Mouse (Mus musculus) urinary bladder, postnatal 25 days (tissue): ENCODE measurements at regions not wholly inside any gene's neighbourhood (a gene's known extent, or its start where the extent isn't known, plus 50 kb on each side); places are given as distances from the start of the nearest gene placed in this dataset.
"Not testable (repeated sequence)": the region's sequence is repeated elsewhere in the genome, so short reads cannot be mapped to it uniquely, and the experiment has no call there.

ENCODE experiments used
- DNase-seq: peaks from one replicate; pipeline ENCODE4 v3.0.0; 2022; ENCODE audit warnings: low spot score

DNA sequence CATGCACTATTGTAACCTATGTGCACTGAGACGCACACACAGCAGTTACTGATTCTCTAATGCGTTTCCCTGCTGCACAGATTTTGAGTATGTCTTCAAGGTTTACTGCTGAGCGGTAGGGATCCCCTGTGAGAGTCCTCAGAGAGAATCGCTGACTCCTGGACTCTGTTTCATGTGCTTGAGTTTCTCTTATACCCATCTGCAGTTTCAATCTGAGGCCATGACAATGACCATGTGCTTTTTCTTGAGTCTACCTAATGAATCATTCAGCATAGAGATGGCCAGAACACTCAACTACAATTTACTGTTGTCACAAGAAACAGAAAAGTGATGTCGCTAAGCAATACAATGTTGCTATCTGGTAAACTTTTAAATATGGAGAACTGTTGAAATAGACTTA is 110.8 kb upstream of the Gm5148 start:
- no peak for DNase-seq

DNA sequence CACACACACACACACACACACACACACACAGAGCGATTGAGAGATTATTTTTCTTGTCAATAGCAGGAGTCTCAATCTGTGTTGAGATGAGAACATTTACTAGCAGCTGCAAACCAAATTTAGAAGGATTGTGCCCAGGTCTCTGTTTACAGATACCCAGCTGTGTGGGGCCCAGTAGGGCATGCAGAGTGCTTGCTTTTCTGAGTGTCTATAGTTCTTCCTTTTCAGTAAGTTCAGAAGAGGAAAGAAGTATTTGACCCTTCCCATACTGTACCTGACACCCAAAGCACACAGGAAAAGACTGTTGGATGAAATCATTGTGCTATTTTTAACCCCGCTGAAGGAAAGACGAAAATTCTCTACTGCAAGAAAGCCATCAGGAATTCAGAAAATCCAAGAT is 110.3 kb upstream of the Gm5148 start:
- DNase-seq: no peak

DNA sequence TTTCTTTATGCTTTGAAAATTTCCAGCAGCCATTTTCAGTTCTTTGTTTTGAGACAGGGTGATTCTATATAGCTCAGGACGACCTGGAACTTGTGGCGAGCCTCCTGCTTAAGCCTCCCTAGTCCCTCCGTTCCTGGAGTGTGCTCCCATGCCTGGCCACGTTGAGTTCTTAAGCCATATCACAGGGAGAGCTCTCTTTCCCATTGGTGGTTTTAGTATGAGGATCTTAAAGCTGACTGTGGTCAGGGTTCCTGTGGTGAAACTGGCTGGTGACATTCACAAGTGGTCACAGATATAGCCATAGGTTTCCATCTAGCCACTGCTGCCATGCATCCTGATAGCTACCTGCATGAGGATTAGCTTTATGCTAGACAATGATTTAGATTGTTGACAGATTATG is 109.1 kb upstream of the Gm5148 start:
- DNase-seq: no peak

DNA sequence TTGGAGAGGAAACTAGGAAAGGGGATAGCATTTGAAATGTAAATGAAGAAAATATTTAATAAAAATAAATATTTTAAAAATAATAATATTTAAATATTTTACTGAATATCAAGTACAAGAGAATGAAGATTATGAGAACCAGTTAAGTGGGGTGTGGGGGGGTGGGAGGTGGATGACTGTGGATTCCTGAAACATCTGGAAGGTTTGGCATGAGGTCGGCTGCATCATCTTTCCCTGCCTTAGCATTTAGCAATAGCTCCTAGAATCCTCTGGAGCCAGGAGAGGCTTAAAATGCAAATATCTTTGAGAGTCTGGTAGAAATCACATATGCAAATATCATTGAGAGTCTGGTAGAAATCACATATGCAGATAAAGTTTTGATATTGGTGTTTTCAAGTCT is 103.3 kb upstream of the Gm5148 start:
- no peak for DNase-seq

DNA sequence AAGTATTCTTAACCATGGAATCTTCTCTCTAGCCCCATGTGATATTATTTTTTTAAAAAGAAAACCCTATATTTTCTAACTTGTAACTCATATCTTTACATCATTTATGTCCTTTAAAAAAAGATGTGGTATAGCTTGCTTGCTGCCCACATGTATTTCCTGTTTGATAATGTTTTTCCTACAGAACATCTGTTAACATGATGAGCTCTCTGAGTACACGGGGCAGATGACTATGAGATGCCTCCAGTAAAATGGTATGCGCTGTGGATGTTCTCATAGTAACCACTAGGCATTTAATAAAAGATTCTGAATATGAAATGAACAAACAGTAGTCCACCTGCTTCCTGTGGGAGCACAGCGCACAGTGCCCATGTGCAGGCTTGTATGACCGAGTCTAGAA is 101.3 kb upstream of the Gm5148 start:
- no peak for DNase-seq

DNA sequence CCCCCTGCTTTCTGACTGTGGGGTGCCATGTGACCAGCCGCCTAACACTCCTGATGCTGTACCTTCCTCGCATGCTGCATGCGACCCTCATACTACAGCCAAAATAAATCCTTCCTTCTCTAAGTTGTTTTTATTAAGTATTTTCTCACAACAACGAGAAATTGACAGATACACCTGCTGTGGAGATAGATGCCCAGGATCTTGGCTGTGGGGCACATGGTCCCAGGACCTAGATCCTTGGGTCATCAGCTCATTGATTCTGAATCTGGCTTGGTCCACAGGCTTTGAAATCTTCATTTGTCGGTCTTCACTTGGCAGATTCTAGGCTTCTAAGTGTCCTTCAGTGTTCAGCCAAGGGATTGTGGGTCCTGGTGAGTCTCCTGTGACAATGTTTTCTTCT is 100.4 kb upstream of the Gm5148 start:
- DNase-seq: no peak

DNA sequence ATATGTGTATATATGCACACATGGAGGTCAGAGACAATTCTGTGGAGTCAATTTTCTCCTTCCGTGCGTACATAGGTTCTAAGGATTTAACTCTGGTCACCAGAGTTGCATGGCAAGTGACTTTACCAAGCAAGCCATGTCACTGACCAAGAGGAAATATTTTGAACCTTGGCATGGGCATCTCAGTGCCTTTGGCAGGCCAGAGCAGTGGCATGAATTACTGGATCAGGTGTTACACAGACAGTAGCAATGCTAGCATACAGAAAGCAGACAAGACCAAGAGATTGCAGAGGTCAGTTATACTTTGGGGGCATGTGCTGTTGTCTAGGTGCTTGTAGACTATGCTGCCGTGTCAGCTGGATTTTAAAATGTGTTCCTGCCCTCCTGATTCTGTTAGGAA is 95.2 kb upstream of the Gm5148 start:
- no peak for DNase-seq

DNA sequence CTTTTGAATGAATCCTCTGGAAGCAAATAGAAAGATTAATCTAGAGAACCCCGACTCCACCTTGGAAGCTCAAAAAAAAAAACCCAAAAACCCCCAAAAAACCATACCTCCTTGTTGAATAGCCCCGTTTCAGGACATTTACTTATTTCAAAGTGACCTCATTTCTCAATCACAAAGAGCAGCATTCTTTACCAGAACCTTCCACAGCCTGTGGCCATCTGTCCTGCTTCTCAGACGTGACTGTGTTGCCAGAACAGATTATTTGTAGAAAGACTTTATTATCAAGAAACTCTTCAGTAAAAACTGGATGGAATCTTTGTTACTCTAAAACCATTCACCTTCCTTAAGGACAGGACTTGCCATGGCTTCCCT is 93.1 kb upstream of the Gm5148 start:
- DNase-seq: no peak

DNA sequence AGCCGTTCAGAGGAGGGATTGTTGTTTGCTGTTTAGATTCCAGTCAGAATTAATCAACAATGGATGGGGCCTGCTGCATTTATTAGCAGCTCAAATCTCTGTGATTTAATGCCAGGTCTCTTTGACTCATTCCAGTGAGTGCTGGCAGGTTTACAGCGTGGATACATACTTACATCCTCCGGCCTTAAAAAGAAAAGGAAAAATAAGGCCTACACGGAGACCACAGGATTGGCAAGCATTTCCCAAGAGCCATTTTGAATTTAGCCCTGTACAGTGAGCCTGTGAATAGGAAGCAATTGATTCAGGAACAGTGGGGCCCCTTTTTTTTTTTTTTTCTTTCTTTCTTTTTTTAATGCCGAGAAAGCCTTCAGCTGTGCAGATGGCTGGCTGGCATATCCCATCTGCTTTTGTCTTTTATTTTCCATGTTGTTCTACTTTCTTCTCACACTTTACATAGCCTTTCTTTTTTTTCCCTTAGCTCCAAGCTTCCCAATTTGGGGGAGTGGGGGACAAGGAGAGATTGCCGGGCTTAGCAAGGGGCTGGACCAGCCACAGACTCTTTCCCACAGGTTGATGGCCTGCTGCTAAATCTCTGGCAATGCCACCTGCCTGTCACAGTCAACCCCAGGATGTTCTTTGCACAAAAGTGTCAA is 92.6 kb upstream of the Gm5148 start:
- no peak for DNase-seq

DNA sequence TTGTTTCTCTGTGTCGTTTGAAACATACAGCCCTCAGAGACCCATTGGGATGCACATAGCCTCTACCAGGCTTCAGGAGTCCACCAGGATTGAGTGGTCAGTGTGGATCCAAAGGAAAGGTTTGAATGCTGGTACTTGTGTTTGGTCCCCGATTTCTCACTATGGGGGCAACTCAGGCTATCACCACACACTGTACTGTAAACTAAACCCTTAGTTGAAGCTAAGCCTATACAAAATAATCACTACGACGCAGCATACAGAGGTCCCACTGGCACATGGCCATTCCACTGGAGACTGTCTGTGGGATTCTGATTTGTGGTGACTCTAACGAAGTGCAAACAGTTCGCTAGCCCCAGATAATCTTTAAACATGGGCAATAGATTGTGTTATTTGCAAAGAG is 91.5 kb upstream of the Gm5148 start:
- no peak for DNase-seq

DNA sequence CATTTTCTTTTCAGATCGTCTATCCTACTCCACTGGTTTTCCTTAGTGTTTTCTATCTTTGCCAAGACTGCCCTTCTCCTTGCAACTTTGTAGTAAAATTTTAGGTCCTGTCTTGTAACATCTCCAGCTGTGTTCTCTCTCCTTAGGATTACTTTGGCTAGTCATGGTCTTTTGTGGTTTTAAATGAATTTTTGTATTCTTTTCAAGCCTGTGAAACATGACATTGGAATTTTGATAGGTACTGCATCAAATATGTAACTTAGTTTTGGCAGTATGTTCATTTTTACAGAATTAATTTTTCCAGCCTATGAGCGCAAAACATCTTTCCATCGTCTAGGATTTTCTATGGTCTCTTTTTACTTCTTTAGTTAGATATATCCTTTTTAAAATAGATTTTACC is 88.6 kb upstream of the Gm5148 start:
- DNase-seq: no peak

DNA sequence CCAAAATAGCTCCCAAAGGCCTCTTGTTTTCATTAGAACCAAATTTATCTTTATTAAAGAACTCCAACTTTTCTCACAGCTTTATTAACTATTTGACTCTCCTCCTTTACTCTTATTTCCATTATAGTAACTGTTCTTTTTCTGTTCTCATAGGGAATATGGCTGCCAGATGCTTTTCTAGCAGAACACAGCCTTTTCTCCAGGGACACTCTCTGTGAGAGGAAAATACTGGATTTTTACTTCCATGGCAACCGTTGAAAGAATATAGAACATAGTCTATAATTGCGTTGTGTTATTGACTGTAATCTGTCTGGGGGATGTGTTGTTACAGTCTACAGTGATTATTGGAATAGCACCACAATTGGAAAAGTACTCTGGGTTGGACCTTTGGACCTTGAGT is 87.1 kb upstream of the Gm5148 start:
- DNase-seq: no peak

DNA sequence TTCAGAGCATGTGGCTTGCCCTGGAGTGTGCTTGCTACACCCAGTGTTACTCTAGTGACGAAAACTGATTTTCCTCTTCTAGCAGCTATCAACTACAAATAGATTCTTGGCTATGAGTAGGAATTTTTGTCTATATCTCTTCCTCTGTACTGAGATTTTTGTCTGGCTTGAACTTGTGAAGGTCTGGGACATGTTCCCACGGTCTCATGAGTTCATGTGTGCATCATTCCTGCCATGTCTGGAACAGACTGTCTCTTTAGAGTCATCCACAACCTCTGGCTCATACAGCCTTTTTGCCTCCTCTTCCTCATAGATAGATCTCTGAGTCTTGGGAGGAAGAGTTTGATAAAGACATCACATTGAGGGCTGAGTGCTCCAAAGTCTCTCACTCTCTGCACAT is 86.5 kb upstream of the Gm5148 start:
- DNase-seq: no peak

DNA sequence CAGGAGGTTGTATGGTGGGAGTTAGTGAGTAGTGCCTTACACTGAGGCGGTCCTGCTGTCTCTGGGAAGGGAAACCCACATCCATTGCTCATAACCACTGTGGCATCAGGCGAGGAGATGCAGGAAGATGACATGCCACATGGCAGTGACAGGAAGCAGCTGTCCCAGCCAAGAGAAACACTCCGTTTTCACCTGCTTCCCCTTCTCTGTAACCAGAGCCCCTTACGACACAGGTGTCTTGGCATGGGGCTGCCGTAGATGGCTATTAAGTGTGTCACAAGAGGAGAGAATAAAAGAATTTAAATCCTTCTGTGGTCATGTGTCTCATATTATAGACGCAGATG is 81.5 kb upstream of the Gm5148 start:
- no peak for DNase-seq

DNA sequence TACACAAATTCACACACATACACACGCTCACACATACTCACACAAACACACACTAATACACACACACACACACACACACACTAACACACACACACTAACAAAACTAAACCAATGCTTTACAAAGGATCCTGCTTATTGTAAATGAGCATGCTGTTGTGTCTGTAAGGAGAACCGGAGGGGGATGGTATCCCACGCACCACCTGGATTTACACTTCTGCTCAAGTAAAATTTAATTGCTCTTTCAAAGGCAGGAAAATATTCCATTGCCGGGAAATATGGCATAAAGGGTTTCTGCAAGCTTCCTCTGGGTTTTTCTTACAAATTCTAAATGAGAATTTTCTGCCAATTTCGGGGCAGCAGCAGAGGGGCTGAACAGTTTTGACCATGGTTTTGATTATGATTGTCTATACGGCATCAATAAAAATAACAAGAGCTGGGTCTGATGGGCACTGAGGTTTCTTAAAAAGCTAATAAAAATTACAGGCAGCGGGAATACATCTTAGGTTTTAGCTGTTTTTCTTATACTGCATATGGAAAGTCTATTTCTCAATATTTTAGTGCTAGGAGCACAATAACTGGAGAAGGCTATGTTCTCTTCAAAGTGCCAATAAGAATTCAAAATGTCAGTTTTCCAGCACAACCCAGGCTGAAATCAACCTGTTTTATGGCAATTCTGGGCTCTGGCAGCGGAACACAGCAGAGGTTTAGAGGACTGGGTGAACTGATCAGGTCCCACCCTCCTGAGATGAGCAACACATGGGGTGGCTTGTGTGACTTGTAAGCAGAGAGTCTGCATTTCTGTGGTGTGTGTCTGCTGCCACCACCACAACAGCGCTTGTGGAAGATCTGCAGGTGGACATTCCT is 80.9 kb upstream of the Gm5148 start:
- no peak for DNase-seq

DNA sequence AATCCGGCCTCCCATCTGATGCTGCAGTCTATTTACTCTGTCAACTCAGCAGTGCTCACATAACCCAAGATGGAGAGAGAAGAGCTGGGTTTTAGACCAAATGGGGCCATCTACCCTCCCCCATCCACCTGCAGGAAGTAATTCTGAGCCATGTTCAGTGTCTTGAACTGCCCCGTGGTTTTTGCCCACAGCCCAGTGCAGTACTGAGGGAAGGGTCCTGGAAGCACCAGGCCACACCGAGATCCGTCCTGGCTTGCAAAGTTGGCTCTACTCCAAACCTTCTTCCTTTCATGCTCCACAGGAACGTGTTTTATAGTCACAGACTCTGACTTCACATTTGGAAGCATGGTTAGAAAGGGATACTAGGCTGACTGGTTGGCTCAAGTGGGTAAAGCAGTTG is 80.0 kb upstream of the Gm5148 start:
- no peak for DNase-seq

DNA sequence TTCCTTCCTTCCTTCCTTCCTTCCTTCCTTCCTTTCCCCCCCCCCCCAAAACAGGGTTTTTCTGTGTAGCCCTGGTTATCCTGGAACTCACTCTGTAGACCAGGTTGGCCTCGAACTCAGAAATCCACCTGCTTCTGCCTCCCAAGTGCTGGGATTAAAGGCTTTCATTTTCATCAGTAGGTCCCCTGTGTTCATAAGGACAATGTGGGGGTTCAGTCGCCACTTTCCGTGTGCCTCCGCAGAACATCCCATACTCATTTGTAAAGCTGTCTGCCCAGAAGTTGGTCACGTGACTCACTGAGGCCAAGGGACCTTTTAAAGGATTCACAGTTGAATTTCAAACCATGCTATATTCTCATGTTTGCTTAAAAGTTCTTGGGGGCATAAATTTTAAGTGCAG is 79.5 kb upstream of the Gm5148 start:
- DNase-seq: not testable (repeated sequence)

DNA sequence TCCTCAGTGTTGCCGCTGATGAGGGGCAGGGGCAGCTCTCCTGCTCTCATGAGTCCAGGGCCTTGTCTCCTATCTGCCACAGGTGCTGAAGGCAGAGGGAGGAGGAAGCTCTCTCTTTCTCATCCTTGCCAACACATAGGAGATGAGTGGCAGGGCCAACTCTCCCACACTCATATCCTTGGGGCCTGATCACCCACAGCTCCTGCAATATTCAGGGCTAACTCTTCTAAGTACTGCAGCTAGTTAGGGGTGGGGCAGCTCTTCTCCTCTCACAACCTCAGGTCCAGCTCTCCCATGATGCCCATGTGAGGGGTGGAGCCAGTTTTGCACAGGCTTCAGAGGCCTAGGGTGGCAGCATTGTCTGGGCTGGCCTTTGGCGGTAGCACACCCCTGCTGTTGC is 77.3 kb upstream of the Gm5148 start:
- DNase-seq: no peak

DNA sequence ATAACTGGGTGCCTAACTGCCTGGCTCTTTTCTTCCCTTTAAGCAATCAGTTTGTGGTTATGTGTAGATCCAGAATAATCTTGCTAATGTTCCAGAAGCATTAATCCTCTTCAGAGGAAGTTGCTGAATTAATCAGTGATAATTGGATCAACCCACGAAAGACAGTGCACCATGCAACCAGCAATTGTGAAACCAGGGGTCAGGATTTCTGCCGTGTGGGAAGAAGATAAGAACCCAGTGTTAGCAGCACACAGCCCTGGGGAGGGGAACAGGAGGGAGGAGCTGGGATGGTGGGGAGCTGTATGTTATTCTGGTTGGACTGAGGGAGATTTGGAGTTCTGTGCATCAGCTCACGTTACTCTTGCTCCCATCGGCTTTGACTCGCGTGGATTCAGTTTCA is 75.5 kb upstream of the Gm5148 start:
- no peak for DNase-seq

DNA sequence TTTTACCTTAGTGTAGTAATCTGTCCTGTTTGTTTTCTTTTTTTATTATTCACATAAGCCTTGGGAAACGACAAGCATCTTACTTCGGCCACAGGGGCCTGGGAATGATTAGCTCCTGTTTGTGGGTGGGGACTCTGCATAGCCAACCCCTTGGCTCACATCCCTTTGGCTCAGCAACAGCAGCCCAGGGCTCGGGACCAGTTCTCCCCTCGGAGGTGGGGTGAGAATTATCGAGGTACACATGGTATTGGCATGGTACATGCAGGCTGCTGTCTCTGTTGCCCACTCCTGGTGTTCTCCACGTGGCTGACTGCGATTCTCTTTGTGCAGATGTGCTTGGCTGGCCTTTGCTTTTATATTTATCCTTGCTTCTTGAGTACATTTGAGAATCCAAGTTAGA is 65.4 kb upstream of the Gm5148 start:
- DNase-seq: no peak

DNA sequence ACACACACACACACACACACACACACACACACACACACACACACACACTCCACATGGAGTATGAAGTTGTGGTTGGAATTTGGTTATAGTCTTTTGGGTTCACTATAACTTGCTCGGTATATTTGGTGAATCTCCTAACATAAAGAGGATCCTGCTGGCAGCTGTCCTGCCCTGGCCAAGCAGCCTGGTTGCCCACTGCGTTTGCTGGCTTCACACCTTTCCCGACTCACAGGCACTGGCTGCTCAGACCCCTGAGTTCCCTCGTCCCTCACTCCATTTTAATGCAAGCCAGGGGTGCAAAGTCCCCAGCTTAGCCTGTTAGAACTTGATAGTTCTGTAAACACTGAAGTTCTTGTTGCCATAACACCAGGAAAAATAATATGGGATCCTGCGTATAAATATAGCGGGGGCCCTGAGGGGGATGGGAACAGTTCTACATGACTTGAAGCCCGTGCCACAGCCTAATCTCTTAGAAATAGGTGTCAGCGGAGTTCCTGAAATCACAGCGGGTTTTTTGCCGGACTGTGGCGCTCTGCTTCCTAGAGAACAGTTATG is 64.9 kb upstream of the Gm5148 start:
- no peak for DNase-seq

DNA sequence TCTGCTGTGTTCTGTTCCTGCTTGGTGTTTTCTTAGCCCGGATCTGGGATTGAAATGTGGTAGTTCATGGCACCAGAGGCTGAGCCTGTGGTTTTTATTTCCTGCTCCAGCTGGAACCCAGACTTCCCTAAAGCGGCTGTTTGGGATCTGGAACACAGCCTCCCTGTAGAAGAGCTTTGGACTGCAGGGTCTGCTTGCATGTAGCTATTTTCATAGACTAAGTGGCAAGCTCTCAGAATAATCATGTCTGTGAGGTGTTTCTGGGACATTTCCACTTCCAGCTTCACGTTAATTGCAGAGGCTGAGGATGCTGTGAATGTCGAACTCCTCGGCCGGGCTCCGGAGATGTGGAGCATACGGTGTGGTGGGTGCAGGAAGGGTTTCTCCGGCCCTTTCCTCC is 64.1 kb upstream of the Gm5148 start:
- no peak for DNase-seq

DNA sequence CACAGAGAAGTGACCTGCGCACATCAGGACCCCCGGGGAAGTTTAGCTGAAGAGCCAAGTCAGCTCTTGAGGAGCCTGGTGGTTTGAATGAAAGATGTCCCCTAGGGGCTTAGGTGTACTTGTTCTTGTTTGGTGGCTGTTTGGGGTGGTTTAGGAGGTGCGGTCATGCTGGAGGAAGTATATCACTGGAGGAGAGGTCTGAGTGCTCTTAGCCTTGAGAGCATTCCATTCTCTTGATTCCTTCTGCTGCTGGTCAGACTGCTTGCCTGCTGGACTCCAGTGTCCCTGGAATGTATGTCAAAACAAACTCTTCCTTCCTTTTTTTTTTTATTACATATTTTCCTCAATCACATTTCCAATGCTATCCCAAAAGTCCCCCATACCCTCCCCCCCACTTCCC is 62.5 kb upstream of the Gm5148 start:
- no peak for DNase-seq

DNA sequence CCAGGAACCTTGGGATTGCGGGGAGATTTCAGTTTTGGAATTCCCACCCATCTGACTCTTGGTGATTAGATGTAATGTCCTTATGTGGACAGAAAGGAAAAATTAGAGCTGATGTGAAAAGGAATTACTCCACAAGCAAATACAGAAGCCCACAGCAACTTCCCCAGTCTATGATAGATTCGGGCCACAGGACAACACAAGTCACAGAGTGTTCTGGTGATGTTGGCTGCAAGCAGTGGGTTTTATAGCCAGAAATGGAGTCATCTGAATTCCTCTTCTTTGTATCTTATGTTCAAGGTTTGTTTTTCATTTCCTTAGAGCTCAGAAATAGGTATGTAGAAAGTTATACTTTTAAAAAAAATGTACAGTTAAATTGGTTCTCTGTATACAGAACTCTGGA is 56.8 kb upstream of the Gm5148 start:
- no peak for DNase-seq
